Mouse (Mus musculus): ENCODE measurements at regions not wholly inside any gene's neighbourhood (a gene's known extent, or its start where the extent isn't known, plus 50 kb on each side); places are given as distances from the start of the nearest gene placed in this dataset.
"Not testable (repeated sequence)": the region's sequence is repeated elsewhere in the genome, so short reads cannot be mapped to it uniquely, and the experiment has no call there.

DNA sequence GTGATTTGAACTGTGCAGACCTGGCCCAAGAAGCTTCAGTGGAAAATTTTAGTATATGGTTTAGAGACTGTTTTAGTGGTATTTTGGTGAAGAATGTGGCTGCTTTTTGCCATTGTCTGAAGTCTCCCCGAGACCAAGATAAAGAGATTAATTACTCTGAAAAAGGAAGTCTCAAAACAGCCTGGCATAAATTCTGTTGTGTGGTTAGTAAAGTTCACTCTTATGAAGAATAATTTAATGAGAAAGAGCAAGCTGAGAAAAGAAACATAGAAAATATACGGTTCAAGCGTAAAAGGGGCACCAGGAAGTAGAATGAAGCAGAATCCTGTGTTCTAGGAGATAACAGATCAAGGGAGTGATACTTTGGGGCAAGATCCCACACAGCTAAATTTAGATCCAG is 144.0 kb upstream of the Palmd start:
- DNase-seq, result no peak

DNA sequence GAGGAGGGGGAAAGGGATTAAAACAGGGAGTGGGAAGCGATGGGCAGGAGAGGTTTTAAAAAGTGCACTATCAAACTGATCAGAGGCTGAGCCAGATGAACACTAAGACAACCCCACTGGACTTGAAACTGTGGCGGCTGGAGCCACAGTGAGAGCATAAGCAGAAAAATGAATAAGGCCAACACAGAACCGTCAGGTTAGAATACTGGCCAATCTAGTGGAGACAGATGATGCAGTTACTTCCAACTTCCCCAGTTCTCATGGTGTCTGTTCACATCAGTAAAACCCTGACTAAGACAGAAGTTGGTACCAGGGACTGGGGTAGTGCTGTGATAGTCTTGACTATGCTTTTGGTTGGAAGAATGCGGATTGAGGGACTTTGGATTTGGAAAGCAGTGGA is 143.5 kb upstream of the Palmd start:
- DNase-seq, result no peak

DNA sequence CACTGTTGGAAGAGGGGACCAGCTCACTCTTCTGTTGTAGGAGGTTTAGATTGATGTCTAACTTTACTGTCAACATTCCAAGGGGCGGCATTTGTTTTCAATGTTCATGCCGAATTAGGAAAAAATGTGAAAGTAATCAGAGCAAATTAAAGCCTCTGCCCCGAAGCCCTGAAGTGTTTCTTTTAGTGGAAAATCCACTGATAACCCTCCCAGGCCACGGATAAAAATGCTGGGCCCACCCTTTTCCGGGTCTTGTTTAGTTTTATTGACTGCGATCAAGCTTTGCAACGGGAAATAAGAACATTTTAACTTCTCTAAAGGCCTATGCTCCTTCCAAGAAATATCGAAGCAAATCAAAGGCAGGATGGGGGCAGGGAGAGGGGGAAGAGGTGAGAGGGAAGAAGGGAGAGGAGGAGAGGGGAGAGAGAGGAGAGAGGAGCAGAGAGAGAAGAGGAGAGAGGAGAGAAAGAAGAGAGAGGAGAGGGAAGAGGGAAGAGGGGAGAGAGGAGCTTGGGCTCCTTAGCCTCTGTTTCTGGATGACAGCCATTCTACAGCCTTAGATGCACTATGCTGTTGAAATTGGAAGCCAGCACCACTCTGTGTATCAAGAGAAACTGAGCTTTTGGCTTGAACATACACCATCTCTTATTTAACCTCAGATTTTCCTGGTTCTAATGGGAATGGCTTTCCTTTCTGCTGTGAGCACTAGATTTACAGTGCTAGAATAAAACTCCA is 140.3 kb upstream of the Palmd start:
- DNase-seq, result no peak

DNA sequence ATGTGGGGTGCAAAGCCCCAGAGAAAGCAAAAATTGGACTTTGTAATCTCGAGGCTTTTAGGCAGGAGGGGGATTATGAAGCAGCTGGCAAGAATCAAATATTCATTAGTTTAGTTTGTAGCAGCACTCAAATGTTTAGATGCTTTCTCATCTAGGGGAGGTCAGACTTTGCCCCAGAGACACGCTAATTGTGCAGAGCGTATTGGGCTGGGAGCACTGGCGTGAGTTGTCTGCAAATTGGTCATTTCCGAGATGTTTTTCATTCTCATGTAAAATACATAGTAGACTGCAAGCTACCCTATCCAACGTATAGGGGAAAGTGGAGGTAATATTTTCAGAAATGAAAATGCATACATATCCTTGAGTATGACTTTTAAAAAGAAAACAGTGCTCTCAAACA is 139.2 kb upstream of the Palmd start:
- no peak for DNase-seq

DNA sequence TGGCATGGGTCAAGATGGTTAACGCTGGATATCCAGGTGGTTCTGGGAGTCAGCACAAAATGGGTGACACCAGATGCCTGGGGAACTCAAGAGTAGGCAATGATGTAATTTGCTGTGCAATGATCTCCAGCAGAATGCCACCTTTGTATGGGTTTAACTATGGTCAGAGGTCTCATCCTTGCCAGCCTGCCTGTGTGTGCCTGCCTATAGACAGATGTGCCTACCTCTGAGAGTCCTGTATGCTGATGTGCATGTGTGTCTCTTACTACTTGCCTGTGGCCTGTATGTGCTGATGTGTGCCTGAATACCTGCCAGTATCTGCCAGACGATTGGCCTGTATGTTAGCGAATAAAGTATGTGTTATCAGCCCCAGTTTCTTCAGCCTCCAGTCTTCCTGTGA is 138.6 kb upstream of the Palmd start:
- DNase-seq, result no peak

DNA sequence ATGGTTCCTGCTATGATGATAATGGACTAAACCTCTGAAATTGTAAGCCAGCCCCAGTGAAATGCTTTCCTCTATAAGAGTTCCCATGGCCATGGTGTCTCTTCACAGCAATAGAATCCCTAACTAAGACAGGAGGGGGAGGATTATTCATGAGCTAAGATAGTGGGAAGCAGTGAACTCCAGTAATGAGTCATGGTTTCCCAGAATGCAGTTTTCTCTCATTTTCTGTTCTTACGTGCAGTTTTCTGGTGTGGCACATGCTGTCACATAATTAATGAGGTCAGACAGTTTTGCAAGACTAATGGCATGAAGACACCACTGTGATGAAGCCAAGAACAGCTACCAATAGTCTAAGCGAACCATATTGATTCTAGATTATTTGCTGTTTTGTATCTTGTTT is 118.9 kb upstream of the Palmd start:
- DNase-seq, result peak; percentile 3

DNA sequence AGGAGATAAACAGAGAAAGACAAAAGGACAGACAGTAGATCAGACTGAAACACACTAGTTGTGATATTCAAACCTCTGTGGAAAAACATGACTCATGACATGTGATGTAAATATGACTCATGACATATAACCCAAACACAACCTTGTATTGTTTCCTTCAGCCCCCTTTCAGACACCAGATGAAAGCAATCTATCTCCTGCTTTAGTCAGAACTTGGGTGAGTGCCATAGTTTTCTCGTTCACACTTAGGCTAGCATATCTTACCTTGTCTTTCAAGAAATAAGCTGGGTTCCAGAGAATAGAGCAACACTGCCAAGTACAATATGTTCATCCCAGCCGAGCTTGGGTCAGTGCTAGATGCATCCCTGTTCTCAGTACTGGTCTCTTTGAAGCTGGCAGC is 107.9 kb upstream of the Palmd start:
- DNase-seq, result no peak

DNA sequence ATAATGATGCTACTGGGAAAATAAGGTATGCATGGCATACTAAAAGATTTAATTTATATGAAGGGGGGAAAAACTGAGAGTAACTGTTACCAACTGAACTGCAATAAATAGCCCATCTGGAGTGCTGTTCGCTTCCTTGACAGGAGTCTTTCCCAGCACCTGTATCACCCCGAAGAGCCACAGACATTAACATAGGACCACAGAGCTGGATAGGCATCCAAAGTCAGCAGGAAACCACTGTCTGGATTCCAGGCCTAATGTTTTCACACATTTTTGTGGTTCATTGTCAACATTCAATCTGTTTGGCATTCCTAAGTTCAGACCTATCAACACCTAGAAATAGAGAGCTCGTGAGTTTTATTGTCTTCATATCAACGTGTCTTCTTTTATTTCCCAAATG is 104.6 kb upstream of the Palmd start:
- DNase-seq, result no peak

DNA sequence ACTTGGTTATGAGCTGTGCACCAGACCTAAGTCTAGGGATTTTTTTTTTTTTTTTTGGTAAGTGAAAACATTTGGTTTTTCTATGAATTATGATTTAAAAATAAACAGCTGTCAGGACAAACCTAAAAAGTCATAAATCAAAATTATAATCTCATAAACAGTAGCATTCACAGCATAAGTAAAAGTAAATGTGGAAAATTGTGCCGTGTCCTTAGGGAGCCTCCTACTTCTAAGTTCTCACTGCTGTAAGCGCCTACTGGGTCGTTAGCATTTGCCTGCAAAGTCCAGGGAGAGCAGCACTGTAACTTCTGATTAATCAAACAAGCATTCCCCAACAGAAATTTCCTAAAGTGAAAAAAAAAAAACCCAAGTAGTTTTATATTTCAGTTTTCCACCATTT is 104.2 kb upstream of the Palmd start:
- DNase-seq, result no peak

DNA sequence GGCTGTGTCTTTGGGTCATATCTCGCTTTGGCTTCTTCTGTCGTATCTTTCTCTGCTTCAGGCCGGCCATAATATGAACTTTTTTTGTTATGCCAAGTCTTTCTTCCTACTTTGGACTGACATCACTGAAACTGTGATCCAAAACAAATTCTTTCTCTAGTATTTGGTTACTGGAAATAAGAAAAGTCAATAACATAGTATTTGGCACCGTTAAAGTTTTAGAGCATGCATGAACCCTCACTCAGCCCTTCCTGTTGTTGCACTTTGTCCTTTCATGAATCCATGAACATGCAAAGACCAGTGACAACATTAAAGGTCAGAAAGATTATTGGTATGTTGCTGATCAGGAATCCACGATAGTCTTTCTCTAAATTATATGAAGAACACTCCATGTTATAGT is 103.1 kb upstream of the Palmd start:
- no peak for DNase-seq

DNA sequence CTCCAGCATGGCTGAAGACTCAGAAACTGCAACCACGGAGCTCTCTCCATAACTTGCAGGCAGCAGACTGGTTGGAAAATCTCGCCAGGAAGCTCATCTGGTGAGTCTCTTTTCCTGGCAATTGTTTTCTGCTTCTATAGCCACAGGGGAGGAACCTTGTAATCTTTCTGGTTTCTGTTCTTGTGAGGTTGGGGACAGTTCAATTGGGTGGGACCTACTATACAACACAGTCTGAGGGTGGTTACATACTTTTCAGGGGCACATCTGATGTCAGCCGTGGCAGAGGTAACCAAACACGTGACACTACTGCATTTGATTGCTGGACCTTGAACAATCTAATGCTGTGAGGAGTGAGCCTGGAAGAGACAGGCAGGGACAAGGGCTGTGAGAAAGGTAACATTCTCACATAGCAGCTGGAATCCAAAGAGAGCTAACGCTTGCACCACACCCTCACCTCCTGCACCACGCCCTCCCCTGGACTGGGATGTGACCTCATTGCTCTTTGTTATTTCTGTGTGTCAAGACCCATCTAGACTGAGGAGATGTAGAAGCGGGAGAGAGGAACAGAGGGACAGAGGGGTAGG is 98.8 kb upstream of the Palmd start:
- no peak for DNase-seq

DNA sequence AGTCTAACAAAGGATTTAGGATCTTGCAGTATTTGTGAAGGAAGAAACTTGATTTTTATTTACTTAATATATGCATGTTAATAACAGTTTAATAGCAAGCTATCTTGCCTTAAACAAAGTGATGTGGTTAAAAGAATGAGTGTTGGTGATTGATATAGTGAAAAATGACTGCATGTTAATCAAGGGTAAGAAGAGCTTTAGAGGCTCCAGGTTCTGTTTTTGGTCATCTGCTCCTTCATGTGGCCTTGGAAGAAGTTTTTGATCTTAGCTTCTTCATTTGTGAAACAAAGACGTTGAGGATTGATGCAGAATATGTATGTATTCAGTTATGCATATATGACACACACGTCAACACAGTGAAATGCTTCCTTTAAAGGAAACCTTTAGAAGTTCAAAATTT is 97.1 kb upstream of the Palmd start:
- no peak for DNase-seq

DNA sequence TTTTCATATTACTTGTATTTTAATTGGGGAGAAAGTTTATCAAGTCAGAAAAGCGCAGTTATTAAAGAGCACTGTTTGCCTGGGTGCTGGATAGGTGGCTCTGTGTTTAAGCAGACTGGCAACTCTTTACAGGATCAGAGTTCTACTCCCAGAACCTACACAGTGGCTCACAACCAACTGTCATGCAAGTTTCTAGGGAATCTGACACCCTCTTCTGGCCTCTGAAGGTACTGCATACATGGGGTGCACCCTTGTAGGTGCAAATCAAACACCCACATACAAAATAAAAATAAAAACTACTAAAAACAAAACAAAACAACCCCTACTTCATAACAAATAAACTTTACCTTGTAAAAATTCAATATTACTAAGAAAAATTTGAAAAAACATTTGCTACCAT is 93.0 kb upstream of the Palmd start:
- DNase-seq, result no peak

DNA sequence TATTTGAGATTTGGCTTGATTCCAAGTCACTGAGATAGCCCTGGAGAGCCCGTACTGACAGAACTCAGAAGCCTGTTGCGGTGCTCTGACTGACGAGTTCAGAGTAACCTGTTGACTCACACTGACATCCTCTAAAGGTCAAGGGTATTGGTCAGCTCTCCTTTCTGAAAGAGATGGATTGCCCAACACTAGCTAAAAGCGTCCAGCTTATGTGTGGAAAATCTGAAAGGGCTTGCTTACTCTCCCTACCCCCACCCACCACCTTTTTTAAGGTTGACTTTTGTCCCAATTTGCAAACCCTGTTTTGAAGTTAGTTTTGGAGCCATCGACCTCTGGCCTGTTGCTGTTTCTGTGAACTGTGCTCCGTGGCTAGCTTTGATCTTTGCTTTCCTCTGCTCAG is 92.4 kb upstream of the Palmd start:
- no peak for DNase-seq

DNA sequence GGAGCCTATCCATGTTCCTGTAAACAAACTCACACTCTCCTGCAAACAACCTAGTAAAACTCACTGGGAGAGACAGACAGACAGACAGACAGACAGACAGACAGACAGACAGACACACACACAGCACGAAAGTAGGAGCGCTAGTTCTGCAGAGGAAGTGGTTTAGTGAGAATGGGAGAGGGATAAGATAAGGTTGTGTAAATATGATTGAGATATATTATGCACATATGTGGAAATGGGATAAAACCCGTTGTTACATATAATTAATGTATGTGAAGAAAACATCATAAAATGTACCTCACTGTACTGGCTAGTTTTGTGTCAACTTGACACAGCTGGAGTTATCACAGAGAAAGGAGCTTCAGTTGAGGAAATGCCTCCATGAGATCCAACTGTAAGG is 85.9 kb upstream of the Palmd start:
- DNase-seq, result not testable (repeated sequence)

DNA sequence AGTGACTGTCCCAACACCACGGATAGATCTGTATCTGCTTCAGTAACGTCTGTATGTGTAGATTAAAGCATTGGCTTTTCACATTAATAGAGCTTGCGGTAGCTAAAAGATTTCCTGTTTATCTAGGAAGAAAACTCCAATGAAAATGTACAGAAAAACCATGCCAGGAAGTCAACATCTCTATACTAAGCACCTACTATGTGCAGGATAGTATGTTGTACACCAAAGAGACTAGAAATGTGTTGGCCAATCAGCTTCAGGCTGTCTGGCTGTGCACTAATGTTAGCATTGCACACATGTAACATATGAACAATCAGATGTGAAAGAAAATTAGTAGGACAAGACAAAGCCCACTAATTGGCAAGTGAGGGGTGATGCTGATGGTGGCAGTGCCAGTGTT is 82.6 kb upstream of the Palmd start:
- DNase-seq, result no peak

DNA sequence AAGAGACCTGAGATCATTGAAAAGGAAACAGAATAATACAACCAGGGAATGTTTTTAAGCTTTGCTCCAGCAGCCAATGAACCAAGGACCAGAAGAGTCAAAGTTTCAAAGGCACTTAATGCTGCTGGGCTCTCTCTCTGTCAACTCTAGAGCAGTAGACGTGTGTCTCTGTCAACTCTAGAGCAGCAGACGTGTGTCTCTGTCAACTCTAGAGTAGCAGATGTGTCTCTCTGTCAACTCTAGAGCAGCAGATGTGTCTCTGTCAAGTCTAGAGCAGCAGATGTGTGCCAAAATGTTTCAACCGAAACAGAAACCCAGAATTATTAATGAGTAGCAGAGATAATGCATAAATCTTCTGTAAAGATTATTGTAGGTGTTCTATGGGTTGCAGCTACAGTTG is 82.1 kb upstream of the Palmd start:
- DNase-seq, result no peak

DNA sequence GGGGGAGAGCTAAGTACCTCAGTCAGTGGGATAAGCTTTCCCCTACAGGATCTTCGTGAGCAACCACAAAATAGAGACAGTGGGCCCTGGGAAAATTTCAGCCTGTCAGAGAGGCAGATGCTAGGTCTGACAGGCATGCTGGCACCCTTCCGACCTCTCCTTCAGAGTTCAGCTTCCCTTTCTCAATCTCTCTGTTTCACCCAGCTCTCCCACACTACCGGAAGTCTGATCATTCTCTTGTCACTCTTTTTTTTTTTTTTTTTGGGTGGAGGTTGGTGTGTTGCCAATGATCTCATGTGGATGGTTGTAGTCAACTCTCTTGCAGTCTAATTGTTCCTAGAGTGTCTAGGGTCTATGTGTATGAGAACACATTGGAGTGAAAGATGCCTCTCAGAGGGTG is 80.6 kb upstream of the Palmd start:
- no peak for DNase-seq

DNA sequence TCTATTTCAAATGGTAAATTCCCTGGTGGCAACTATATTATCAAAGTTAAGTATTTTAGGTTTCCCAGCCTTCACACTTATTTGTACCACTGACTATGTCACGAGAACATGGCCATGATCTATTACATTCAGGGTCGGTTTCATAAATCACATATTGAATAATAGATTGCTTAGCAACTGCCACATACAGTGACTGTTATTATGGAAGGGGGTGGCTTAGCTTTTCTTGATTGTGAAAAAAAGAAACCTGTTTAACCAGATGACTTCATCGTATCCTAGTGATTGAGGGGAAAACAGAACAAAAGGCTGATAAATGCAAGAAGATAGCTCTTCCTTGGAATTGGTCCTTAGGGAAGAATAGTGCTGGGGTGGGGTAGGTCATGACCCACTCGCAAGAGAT is 76.0 kb upstream of the Palmd start:
- no peak for DNase-seq

DNA sequence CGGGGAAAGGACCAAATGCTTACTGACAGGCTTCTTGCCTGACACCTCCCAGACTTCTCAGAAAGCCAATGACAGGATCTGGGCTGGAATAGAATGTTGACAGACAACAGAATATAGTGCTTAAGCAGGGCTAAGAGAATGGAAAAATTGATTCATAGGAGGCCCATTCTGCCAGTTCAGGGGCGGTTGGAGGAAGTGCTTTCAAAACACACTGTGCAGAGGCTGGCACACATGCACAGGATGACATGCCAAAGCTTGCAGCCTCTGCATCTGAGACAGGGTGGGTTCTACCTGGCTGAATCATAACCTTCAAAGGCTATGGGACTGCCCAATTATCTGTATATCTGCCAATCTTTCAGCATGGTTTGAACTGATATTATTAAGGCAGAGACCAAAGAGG is 75.5 kb upstream of the Palmd start:
- DNase-seq, result no peak

DNA sequence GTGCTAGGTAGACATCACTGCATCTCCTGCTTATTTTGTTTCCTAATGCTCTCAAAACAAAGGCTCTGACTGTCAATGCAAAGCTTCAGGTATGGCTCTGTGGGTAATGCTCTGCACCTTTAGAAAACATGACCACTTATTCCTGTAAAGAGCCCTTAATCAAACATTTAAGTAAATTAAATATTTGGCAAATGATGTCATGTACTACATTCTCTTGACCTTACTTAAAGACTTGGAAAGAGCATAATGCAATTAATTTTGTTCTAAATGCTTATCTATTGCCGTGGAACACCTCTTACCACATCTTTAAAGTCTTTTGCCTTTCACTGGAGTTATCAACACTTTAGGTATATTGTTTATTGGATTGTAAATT is 70.1 kb upstream of the Palmd start:
- no peak for DNase-seq

DNA sequence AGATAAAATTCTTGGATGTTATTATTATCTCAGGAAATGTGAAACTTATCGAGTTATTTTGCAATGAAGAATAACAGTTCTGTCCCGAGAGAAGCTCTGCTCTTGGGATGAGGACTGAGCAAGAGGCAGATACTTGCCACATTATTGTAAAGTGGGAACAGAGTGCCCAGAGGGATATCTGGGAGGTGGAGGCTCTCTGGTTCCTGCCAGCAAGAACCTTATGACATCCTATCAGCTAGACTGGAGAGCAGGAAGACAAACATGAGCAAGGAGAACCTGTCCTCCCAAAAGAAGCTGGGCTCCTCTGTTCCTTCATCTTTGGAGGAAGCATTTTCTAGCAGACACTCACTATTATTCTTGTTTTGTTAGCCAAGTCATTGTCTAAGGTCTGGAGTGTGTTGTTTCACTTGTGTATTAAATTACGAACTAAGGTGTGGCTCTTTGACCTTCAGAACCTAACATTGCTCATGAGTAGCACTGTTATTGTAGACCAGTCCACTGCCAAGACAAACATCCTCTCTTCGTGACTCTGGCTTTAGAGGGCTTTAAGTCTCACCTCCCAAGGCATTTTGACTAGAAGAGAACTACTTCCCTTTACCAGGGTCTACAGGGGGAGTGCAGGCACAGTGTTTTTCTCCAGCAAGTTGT is 69.6 kb upstream of the Palmd start:
- DNase-seq, result no peak
